Mouse (Mus musculus): Measurements from ENCODE around the gene Hsfy2.

Gene Hsfy2

GRCm38 (mm10) chr1:56637335-56637734, at the start of gene Hsfy2:
Gene Hsfy2, minus strand, starts transcription at chr1:56637435.
- no peak for DNase-seq (ENCODE audit: low read depth, low spot score)

GRCm38 (mm10) chr1:56685053-56685557, 47.9 kb upstream of the Hsfy2 start:
- no peak for DNase-seq (ENCODE audit: low read depth, low spot score)

GRCm38 (mm10) chr1:56684512-56684911, 47.3 kb upstream of the Hsfy2 start:
- DNase-seq (ENCODE audit: low read depth, low spot score): no peak

GRCm38 (mm10) chr1:56681258-56681657, 44.0 kb upstream of the Hsfy2 start:
- DNase-seq (ENCODE audit: low read depth, low spot score): no peak

- no peak for DNase-seq (ENCODE audit: low read depth, low spot score)
Measured at GRCm38 (mm10) chr1:56675253-56675652, 38.0 kb upstream of the Hsfy2 start.

- no peak for DNase-seq (ENCODE audit: low read depth, low spot score)
Measured at GRCm38 (mm10) chr1:56674601-56675000, 37.4 kb upstream of the Hsfy2 start.

GRCm38 (mm10) chr1:56671241-56671945, 34.2 kb upstream of the Hsfy2 start:
- DNase-seq (ENCODE audit: low read depth, low spot score): no peak

- DNase-seq (ENCODE audit: low read depth, low spot score): no peak
Measured at GRCm38 (mm10) chr1:56670509-56670908, 33.3 kb upstream of the Hsfy2 start.

- DNase-seq (ENCODE audit: low read depth, low spot score): no peak
Measured at GRCm38 (mm10) chr1:56664606-56665005, 27.4 kb upstream of the Hsfy2 start.

GRCm38 (mm10) chr1:56626824-56627223, 10.4 kb downstream of the Hsfy2 start:
- DNase-seq (ENCODE audit: low read depth, low spot score): no peak

- no peak for DNase-seq (ENCODE audit: low read depth, low spot score)
Measured at GRCm38 (mm10) chr1:56624304-56624703, 12.9 kb downstream of the Hsfy2 start.

- DNase-seq (ENCODE audit: low read depth, low spot score): no peak
Measured at GRCm38 (mm10) chr1:56612384-56612783, 24.9 kb downstream of the Hsfy2 start.

Measured in retina, adult 2 months (tissue).